Mouse (Mus musculus): ENCODE data around the gene Dusp1.

Dusp1 gene

GRCm38 (mm10) chr17:26583606-26584005, 21.7 kb upstream of the Dusp1 start:
- DNase-seq = peak in 1 of 2 experiments; percentile 51

- DNase-seq = no peak
Observed at GRCm38 (mm10) chr17:26583056-26583455, 21.1 kb upstream of the Dusp1 start.

- peak; percentile 37 to 59 for DNase-seq
Observed at GRCm38 (mm10) chr17:26582297-26582696, 20.4 kb upstream of the Dusp1 start.

GRCm38 (mm10) chr17:26580873-26581401, 19.0 kb upstream of the Dusp1 start:
- DNase-seq = no peak

- DNase-seq = no peak
Observed at GRCm38 (mm10) chr17:26579396-26579795, 17.5 kb upstream of the Dusp1 start.

GRCm38 (mm10) chr17:26578771-26579170, 16.8 kb upstream of the Dusp1 start:
- DNase-seq = no peak

- DNase-seq = no peak
Observed at GRCm38 (mm10) chr17:26578162-26578561, 16.2 kb upstream of the Dusp1 start.

GRCm38 (mm10) chr17:26577309-26577708, 15.4 kb upstream of the Dusp1 start:
- DNase-seq = no peak

GRCm38 (mm10) chr17:26576833-26577232, 14.9 kb upstream of the Dusp1 start:
- DNase-seq = peak; percentile 60 to 68

GRCm38 (mm10) chr17:26575786-26576690, 14.1 kb upstream of the Dusp1 start:
- DNase-seq = no peak

GRCm38 (mm10) chr17:26574701-26575100, 12.8 kb upstream of the Dusp1 start:
- no peak for DNase-seq

- DNase-seq = no peak
Observed at GRCm38 (mm10) chr17:26574118-26574517, 12.2 kb upstream of the Dusp1 start.

GRCm38 (mm10) chr17:26572265-26572664, 10.3 kb upstream of the Dusp1 start:
- no peak for DNase-seq

- DNase-seq = no peak
Observed at GRCm38 (mm10) chr17:26571377-26571776, 9.4 kb upstream of the Dusp1 start.

- DNase-seq = no peak
Observed at GRCm38 (mm10) chr17:26570651-26571118, 8.8 kb upstream of the Dusp1 start.

- no peak for DNase-seq
Observed at GRCm38 (mm10) chr17:26569594-26570350, 7.8 kb upstream of the Dusp1 start.

GRCm38 (mm10) chr17:26567818-26568173, 5.9 kb upstream of the Dusp1 start:
- no peak for DNase-seq

- no peak for DNase-seq
Observed at GRCm38 (mm10) chr17:26567142-26567817, 5.4 kb upstream of the Dusp1 start.

- no peak for DNase-seq
Observed at GRCm38 (mm10) chr17:26564439-26564838, 2.5 kb upstream of the Dusp1 start.

- no peak for DNase-seq
Observed at GRCm38 (mm10) chr17:26563476-26563875, 1.5 kb upstream of the Dusp1 start.

GRCm38 (mm10) chr17:26562292-26562691, 364 bp upstream of the Dusp1 start:
- no peak for DNase-seq

- DNase-seq = peak; percentile 95 to 97
Observed at GRCm38 (mm10) chr17:26561290-26561640, 663 bp downstream of the Dusp1 start, which contains the start of gene Ergic1. Gene Ergic1, plus strand, starts transcription at chr17:26561489.
